Mouse (Mus musculus): ENCODE measurements around the gene Mbip.

DNA sequence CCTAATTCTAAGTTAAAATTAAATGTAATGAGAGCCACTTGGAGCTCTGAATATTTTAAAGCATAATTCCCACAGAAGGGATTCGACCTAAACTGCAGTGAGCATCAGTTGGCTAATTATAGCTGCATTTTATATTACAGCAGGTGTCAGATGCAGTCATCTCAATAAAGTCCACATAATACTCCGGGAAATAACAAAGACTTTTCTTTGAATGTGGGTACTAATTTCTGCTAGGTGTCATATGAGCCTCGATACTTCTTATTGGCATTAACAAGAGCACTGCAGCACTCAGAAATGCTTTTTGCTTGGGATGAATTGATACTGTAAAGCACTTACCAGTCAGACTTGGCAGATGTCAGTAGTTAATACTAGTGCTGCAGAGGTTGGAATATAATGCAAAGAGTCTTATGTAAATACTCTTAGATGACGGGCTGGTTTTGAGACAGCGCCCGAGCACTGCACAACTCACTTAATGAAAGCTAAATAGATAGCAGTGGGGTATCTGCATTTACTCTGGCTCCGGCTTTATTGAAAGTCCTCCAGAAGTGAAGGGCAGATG, 42.0 kb upstream of the Mbip start:
- no peak for TF ChIP-seq HCFC1 (IDR thresholded peaks at IDR 0.05; ENCODE audit: borderline replicate concordance, insufficient read depth, low read length)
- no peak for TF ChIP-seq ZNF384 (IDR thresholded peaks at IDR 0.05; ENCODE audit: low read depth, low read length)
